Mouse (Mus musculus) C2C12 (cell line): ENCODE results near the gene Dirc2.

Source experiments
- CEBPB ChIP-seq: IDR thresholded peaks from one replicate; pipeline ENCODE4 v1.6.1; 2011; ENCODE audit warnings: low read depth, mild to moderate bottlenecking, control low read depth, moderate library complexity
- CTCF ChIP-seq: IDR thresholded peaks from one replicate; pipeline ENCODE4 v1.5.1; 2011; ENCODE audit not compliant: control insufficient read depth, insufficient read depth, insufficient read length
- MAX ChIP-seq: IDR thresholded peaks from one replicate; pipeline ENCODE4 v1.6.1; 2011; ENCODE audit warnings: mild to moderate bottlenecking, control low read depth
- MYOD1 ChIP-seq: IDR thresholded peaks from one replicate; pipeline ENCODE4 v1.6.1; 2011; ENCODE audit warnings: low read depth; ENCODE audit not compliant: control insufficient read depth, insufficient read length
- MYOG ChIP-seq: IDR thresholded peaks from one replicate; pipeline ENCODE4 v1.6.1; 2011; ENCODE audit not compliant: control insufficient read depth, insufficient read length; ENCODE audit errors: extremely low read depth
- USF1 ChIP-seq: IDR thresholded peaks from one replicate; pipeline ENCODE4 v1.6.1; 2011; ENCODE audit warnings: low read depth, mild to moderate bottlenecking, control low read depth, moderate library complexity

DNA sequence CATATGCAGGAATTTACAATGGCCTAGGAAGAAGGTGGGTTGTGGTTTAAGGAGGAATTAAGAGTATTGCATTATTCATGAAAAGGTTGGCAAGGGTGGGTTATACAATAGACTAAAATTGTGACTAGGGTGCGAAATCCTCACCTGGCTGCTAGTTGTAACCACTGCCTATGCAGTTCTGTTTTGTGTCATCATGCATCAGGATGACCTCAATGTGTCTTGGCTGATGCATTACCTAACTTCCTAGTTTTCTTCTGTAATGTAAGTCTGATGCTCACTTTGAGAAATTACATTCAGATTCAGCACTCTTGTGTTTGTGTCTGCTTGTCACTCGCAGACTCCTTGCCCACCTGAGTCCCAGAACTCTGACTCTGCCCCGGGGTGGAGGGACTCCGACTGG lies 17.3 kb downstream of the Dirc2 start:
- TF ChIP-seq CTCF (no peak), CEBPB (no peak), MAX (no peak), USF1 (no peak), MYOD1 (no peak), MYOG (no peak)
